Mouse (Mus musculus): Measurements from ENCODE around the gene Trim68. TPM values are rescaled to one million over a fixed set of nuclear protein-coding genes. Genes with fewer than 3 reads are reported as not detected.

Trim68 gene
- polyA plus RNA-seq, 1 experiment from 2014 or later: 2.8 TPM

DNA sequence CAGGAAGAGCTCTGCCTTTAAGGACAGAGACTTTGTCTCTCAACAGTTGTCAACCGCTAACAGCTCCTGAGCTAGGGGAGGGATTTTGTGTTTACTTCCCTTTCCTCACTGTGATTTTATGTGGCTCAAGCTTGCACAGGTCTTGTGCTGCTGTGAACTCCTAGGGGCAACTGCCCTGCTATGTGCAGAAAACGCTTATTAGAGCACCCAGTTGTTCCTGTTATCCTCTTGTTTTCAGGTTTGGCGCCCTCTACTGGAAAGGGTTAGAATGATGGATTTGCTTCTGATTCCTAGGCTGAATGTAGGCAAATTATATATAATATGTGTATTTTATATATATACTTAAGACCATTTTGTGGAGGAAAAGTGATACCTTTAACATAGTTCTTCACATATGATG is 50.5 kb downstream of the Trim68 start:
- Histone ChIP-seq H3K4me3 (ENCODE audit: inconsistent target) (no peak overlapping the region), H3K36me3 (ENCODE audit: inconsistent target) (no peaks in the 10 kb centered on the region), H3K27ac (no peak overlapping the region), H3K79me2 (ENCODE audit: inconsistent target) (no peaks in the 10 kb centered on the region)
- WGBS (ENCODE audit: missing documents): 11% methylated on average over 3 of the region's 3 CpGs

Other genes with a start within 250 kb of the Trim68 start
- 17.3 to 71.9 TPM (median 64.3 TPM) in 3 replicates for gene Rrm1, start 245.6 kb downstream of the Trim68 start, polyA plus RNA-seq (2018)
- not detected in 3 replicates for gene Olfr543, start 205.6 kb downstream of the Trim68 start, polyA plus RNA-seq (2018)
- gene Olfr544, start 199.0 kb downstream of the Trim68 start, polyA plus RNA-seq (2018): not detected in 3 replicates
- not detected in 3 replicates for gene Olfr545, start 187.8 kb downstream of the Trim68 start, polyA plus RNA-seq (2018)
- not detected in 3 replicates for gene Olfr547, start 152.6 kb downstream of the Trim68 start, polyA plus RNA-seq (2018)
- not detected in 3 replicates for gene Olfr548-ps1, start 146.4 kb downstream of the Trim68 start, polyA plus RNA-seq (2018)
- gene Olfr549, start 137.5 kb downstream of the Trim68 start, polyA plus RNA-seq (2018): not detected in 3 replicates
- gene Trim21, start 121.8 kb downstream of the Trim68 start, polyA plus RNA-seq (2018): 31.3 to 44.4 TPM (median 44.4 TPM) in 3 replicates
- gene Olfr550, start 115.9 kb downstream of the Trim68 start, polyA plus RNA-seq (2018): not detected in 3 replicates
- not detected in 3 replicates for gene Olfr551, start 95.4 kb downstream of the Trim68 start, polyA plus RNA-seq (2018)
- gene Olfr552, start 89.6 kb downstream of the Trim68 start, polyA plus RNA-seq (2018): not detected in 3 replicates
- gene Olfr553, start 69.1 kb downstream of the Trim68 start, polyA plus RNA-seq (2018): not detected in 3 replicates
- not detected in 3 replicates for gene Olfr554, start 48.9 kb downstream of the Trim68 start, polyA plus RNA-seq (2018)
- not detected in 3 replicates for gene Olfr555, start 28.5 kb downstream of the Trim68 start, polyA plus RNA-seq (2018)
- gene Olfr556, start 22.4 kb downstream of the Trim68 start, polyA plus RNA-seq (2018): not detected in 3 replicates
- not detected in 3 replicates for gene Olfr557, start 8.6 kb upstream of the Trim68 start, polyA plus RNA-seq (2018)
- not detected in 3 replicates for gene Olfr558, start 14.9 kb upstream of the Trim68 start, polyA plus RNA-seq (2018)
- not detected in 3 replicates for gene Olfr33, start 31.7 kb upstream of the Trim68 start, polyA plus RNA-seq (2018)
- not detected in 3 replicates for gene Olfr559, start 40.2 kb upstream of the Trim68 start, polyA plus RNA-seq (2018)
- gene Olfr560, start 72.0 kb upstream of the Trim68 start, polyA plus RNA-seq (2018): not detected in 3 replicates
- gene Olfr78, start 72.1 kb upstream of the Trim68 start, polyA plus RNA-seq (2018): not detected in 3 replicates
- gene Olfr561, start 83.9 kb upstream of the Trim68 start, polyA plus RNA-seq (2018): not detected in 3 replicates
- not detected in 3 replicates for gene Olfr564, start 116.2 kb upstream of the Trim68 start, polyA plus RNA-seq (2018)
- not detected in 3 replicates for gene Olfr566, start 171.4 kb upstream of the Trim68 start, polyA plus RNA-seq (2018)
- not detected in 3 replicates for gene Olfr568, start 189.8 kb upstream of the Trim68 start, polyA plus RNA-seq (2018)
- not detected in 3 replicates for gene Olfr569, start 203.6 kb upstream of the Trim68 start, polyA plus RNA-seq (2018)
- not detected in 3 replicates for gene Olfr570, start 207.2 kb upstream of the Trim68 start, polyA plus RNA-seq (2018)
- not detected in 3 replicates for gene Olfr571, start 230.2 kb upstream of the Trim68 start, polyA plus RNA-seq (2018)
- not detected in 3 replicates for gene Olfr572, start 237.1 kb upstream of the Trim68 start, polyA plus RNA-seq (2018)

Measured in macrophage (primary cell).